Mouse (Mus musculus): ENCODE results near the gene Thoc3. TPM values are rescaled to one million over a fixed set of nuclear protein-coding genes. Genes with fewer than 3 reads are reported as not detected.
A peak's percentile ranks its signal among the peaks of the same experiment; 100 is the strongest.
"Not testable (repeated sequence)": the region's sequence is repeated elsewhere in the genome, so short reads cannot be mapped to it uniquely, and the experiment has no call there.

The Thoc3 gene
- polyA plus RNA-seq, 1 experiment from 2014 or later, result 114 TPM

GRCm38 (mm10) chr13:54499551-54499950 lies 30.9 kb upstream of the Thoc3 start:
- not testable (repeated sequence) for H3K27ac ChIP-seq (replicated peaks; ENCODE audit: low read depth, low read length); DNase-seq; H3K27me3 ChIP-seq (ENCODE audit: control insufficient read depth, insufficient read depth, low read length); H3K36me3 ChIP-seq (ENCODE audit: control insufficient read depth, insufficient read depth, low read length); H3K4me2 ChIP-seq (ENCODE audit: low read length); H3K9me3 ChIP-seq (ENCODE audit: control insufficient read depth, low read length); H3K9ac ChIP-seq (replicated peaks; ENCODE audit: low read length); ATAC-seq (ENCODE audit: low FRiP score, low TSS enrichment); H3K4me1 ChIP-seq (ENCODE audit: control insufficient read depth, insufficient read depth, low read length); H3K4me3 ChIP-seq (replicated peaks; ENCODE audit: low read depth, low read length)
- 92% methylated on average over 7 of the region's 7 CpGs for WGBS

- Histone ChIP-seq H3K9me3 (ENCODE audit: control insufficient read depth, low read length) (no peaks in the 10 kb centered on the region), H3K27me3 (ENCODE audit: control insufficient read depth, insufficient read depth, low read length) (no peaks in the 10 kb centered on the region), H3K4me3 (replicated peaks; ENCODE audit: low read depth, low read length) (no peak overlapping the region), H3K4me2 (ENCODE audit: low read length) (no peak overlapping the region), H3K27ac (replicated peaks; ENCODE audit: low read depth, low read length) (no peak overlapping the region), H3K9ac (replicated peaks; ENCODE audit: low read length) (no peak overlapping the region), H3K36me3 (ENCODE audit: control insufficient read depth, insufficient read depth, low read length) (no peaks in the 10 kb centered on the region), H3K4me1 (ENCODE audit: control insufficient read depth, insufficient read depth, low read length) (no peaks in the 10 kb centered on the region)
- DNase-seq (no peak), ATAC-seq (ENCODE audit: low FRiP score, low TSS enrichment) (no peak)
- WGBS, result 84% methylated on average over 6 of the region's 6 CpGs
Observed at GRCm38 (mm10) chr13:54491381-54491780, 22.7 kb upstream of the Thoc3 start.

GRCm38 (mm10) chr13:54490411-54490810 lies 21.8 kb upstream of the Thoc3 start:
- H3K4me1 ChIP-seq (ENCODE audit: control insufficient read depth, insufficient read depth, low read length), result no peaks in the 10 kb centered on the region
- no peaks in the 10 kb centered on the region for H3K9me3 ChIP-seq (ENCODE audit: control insufficient read depth, low read length)
- H3K9ac ChIP-seq (replicated peaks; ENCODE audit: low read length), result no peak overlapping the region
- no peak overlapping the region for H3K4me2 ChIP-seq (ENCODE audit: low read length)
- no peaks in the 10 kb centered on the region for H3K36me3 ChIP-seq (ENCODE audit: control insufficient read depth, insufficient read depth, low read length)
- H3K4me3 ChIP-seq (replicated peaks; ENCODE audit: low read depth, low read length), result no peak overlapping the region
- WGBS, result 82% methylated on average over 5 of the region's 5 CpGs
- ATAC-seq (ENCODE audit: low FRiP score, low TSS enrichment) (no peak), DNase-seq (no peak)
- H3K27ac ChIP-seq (replicated peaks; ENCODE audit: low read depth, low read length), result no peak overlapping the region
- H3K27me3 ChIP-seq (ENCODE audit: control insufficient read depth, insufficient read depth, low read length), result no peaks in the 10 kb centered on the region

- ATAC-seq (ENCODE audit: low FRiP score, low TSS enrichment) (no peak), DNase-seq (no peak)
- H3K27me3 ChIP-seq (ENCODE audit: control insufficient read depth, insufficient read depth, low read length), result no peaks in the 10 kb centered on the region
- H3K36me3 ChIP-seq (ENCODE audit: control insufficient read depth, insufficient read depth, low read length), result no peaks in the 10 kb centered on the region
- 89% methylated on average over 14 of the region's 14 CpGs for WGBS
- no peak overlapping the region for H3K4me2 ChIP-seq (ENCODE audit: low read length)
- H3K9me3 ChIP-seq (ENCODE audit: control insufficient read depth, low read length), result no peaks in the 10 kb centered on the region
- H3K9ac ChIP-seq (replicated peaks; ENCODE audit: low read length), result no peak overlapping the region
- no peak overlapping the region for H3K27ac ChIP-seq (replicated peaks; ENCODE audit: low read depth, low read length)
- no peaks in the 10 kb centered on the region for H3K4me1 ChIP-seq (ENCODE audit: control insufficient read depth, insufficient read depth, low read length)
- H3K4me3 ChIP-seq (replicated peaks; ENCODE audit: low read depth, low read length), result no peak overlapping the region
Observed at GRCm38 (mm10) chr13:54481498-54481897, 12.8 kb upstream of the Thoc3 start.

DNA sequence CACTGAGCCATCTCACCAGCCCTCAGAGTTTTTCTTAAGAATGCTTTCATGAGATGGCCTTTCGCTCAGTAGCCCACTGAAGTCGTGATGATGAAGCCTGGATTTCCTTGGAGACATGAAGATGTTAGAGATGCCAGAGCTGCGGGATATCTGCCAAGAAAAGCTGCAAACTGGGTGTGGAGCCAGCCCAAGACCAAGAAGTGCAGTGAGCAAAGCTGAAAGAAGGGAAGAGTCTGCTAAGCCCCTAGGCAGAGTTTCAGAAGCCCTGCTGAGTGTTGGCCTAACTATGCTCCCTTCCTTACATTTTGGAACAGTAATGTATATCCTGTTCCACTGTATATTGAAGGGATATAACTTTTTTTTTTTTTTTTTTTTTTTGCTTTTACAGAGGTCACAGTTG lies 10.6 kb upstream of the Thoc3 start:
- ATAC-seq (ENCODE audit: low FRiP score, low TSS enrichment), result no peak
- DNase-seq, result no peak

GRCm38 (mm10) chr13:54475702-54476101 lies 7.1 kb upstream of the Thoc3 start:
- Histone ChIP-seq H3K36me3 (ENCODE audit: control insufficient read depth, insufficient read depth, low read length) (no peaks in the 10 kb centered on the region), H3K9ac (replicated peaks; ENCODE audit: low read length) (no peak overlapping the region), H3K4me1 (ENCODE audit: control insufficient read depth, insufficient read depth, low read length) (no peaks in the 10 kb centered on the region), H3K4me2 (ENCODE audit: low read length) (no peak overlapping the region), H3K4me3 (replicated peaks; ENCODE audit: low read depth, low read length) (no peak overlapping the region), H3K27ac (replicated peaks; ENCODE audit: low read depth, low read length) (no peak overlapping the region), H3K9me3 (ENCODE audit: control insufficient read depth, low read length) (no peaks in the 10 kb centered on the region; the same call in 1 of the 2 replicates), H3K27me3 (ENCODE audit: control insufficient read depth, insufficient read depth, low read length) (no peaks in the 10 kb centered on the region)
- no peak for ATAC-seq (ENCODE audit: low FRiP score, low TSS enrichment)
- 84% methylated on average over 5 of the region's 5 CpGs for WGBS
- no peak for DNase-seq

More for the DNA sequence above, 10.6 kb upstream of the Thoc3 start:
- no peaks in the 10 kb centered on the region for H3K4me1 ChIP-seq (ENCODE audit: control insufficient read depth, insufficient read depth, low read length)
- no peak overlapping the region for H3K27ac ChIP-seq (replicated peaks; ENCODE audit: low read depth, low read length)
- WGBS, result 71% methylated on average over 3 of the region's 3 CpGs
- no peak overlapping the region for H3K4me2 ChIP-seq (ENCODE audit: low read length)
- H3K9me3 ChIP-seq (ENCODE audit: control insufficient read depth, low read length), result no peaks in the 10 kb centered on the region
- H3K36me3 ChIP-seq (ENCODE audit: control insufficient read depth, insufficient read depth, low read length), result no peaks in the 10 kb centered on the region
- no peak overlapping the region for H3K4me3 ChIP-seq (replicated peaks; ENCODE audit: low read depth, low read length)
- H3K9ac ChIP-seq (replicated peaks; ENCODE audit: low read length), result no peak overlapping the region
- H3K27me3 ChIP-seq (ENCODE audit: control insufficient read depth, insufficient read depth, low read length), result no peaks in the 10 kb centered on the region

- Histone ChIP-seq H3K36me3 (ENCODE audit: control insufficient read depth, insufficient read depth, low read length) (no peaks in the 10 kb centered on the region), H3K4me2 (ENCODE audit: low read length) (no peak overlapping the region), H3K4me3 (replicated peaks; ENCODE audit: low read depth, low read length) (no peak overlapping the region), H3K27me3 (ENCODE audit: control insufficient read depth, insufficient read depth, low read length) (no peaks in the 10 kb centered on the region), H3K9ac (replicated peaks; ENCODE audit: low read length) (no peak overlapping the region), H3K9me3 (ENCODE audit: control insufficient read depth, low read length) (no peaks in the 10 kb centered on the region; the same call in 1 of the 2 replicates), H3K4me1 (ENCODE audit: control insufficient read depth, insufficient read depth, low read length) (no peaks in the 10 kb centered on the region), H3K27ac (replicated peaks; ENCODE audit: low read depth, low read length) (no peak overlapping the region)
- WGBS, result 69% methylated on average over 2 of the region's 2 CpGs
- DNase-seq (no peak), ATAC-seq (ENCODE audit: low FRiP score, low TSS enrichment) (no peak)
Observed at GRCm38 (mm10) chr13:54474996-54475395, 6.3 kb upstream of the Thoc3 start.

- Histone ChIP-seq H3K9ac (replicated peaks; ENCODE audit: low read length) (no peak overlapping the region), H3K9me3 (ENCODE audit: control insufficient read depth, low read length) (no peaks in the 10 kb centered on the region; the same call in 1 of the 2 replicates), H3K4me2 (ENCODE audit: low read length) (no peak overlapping the region), H3K36me3 (ENCODE audit: control insufficient read depth, insufficient read depth, low read length) (peaks cover under 1% of the 10 kb centered on the region; the same call in 1 of the 2 replicates), H3K27ac (replicated peaks; ENCODE audit: low read depth, low read length) (no peak overlapping the region), H3K27me3 (ENCODE audit: control insufficient read depth, insufficient read depth, low read length) (no peaks in the 10 kb centered on the region), H3K4me1 (ENCODE audit: control insufficient read depth, insufficient read depth, low read length) (peaks cover 8% of the 10 kb centered on the region), H3K4me3 (replicated peaks; ENCODE audit: low read depth, low read length) (no peak overlapping the region)
- ATAC-seq (ENCODE audit: low FRiP score, low TSS enrichment) (no peak), DNase-seq (no peak)
- 84% methylated on average over 4 of the region's 4 CpGs for WGBS
Observed at GRCm38 (mm10) chr13:54471967-54472366, 3.3 kb upstream of the Thoc3 start.

- DNase-seq (no peak), ATAC-seq (ENCODE audit: low FRiP score, low TSS enrichment) (peak; percentile 68; the same call in 1 of the 2 replicates)
- H3K9ac ChIP-seq (replicated peaks; ENCODE audit: low read length), result peak overlapping the region; percentile 84; the same call in 1 of the 2 replicates
- WGBS, result 16% methylated on average over 4 of the region's 4 CpGs
- H3K4me1 ChIP-seq (ENCODE audit: control insufficient read depth, insufficient read depth, low read length), result peaks cover 8% of the 10 kb centered on the region
- peak overlapping the region; percentile 84 for H3K4me2 ChIP-seq (ENCODE audit: low read length)
- H3K27ac ChIP-seq (replicated peaks; ENCODE audit: low read depth, low read length), result no peak overlapping the region
- peaks cover 29% of the 10 kb centered on the region for H3K36me3 ChIP-seq (ENCODE audit: control insufficient read depth, insufficient read depth, low read length)
- H3K27me3 ChIP-seq (ENCODE audit: control insufficient read depth, insufficient read depth, low read length), result no peaks in the 10 kb centered on the region
- H3K4me3 ChIP-seq (replicated peaks; ENCODE audit: low read depth, low read length), result peak overlapping the region; percentile 92
- H3K9me3 ChIP-seq (ENCODE audit: control insufficient read depth, low read length), result no peaks in the 10 kb centered on the region; the same call in 1 of the 2 replicates
Observed at GRCm38 (mm10) chr13:54469012-54469354, 334 bp upstream of the Thoc3 start.
